Mouse (Mus musculus): ENCODE results near the gene Dtx3. TPM values are rescaled to one million over a fixed set of nuclear protein-coding genes. Genes with fewer than 3 reads are reported as not detected.

The Dtx3 gene
- polyA plus RNA-seq, 1 experiment from 2014 or later, result 75.7 TPM

DNA sequence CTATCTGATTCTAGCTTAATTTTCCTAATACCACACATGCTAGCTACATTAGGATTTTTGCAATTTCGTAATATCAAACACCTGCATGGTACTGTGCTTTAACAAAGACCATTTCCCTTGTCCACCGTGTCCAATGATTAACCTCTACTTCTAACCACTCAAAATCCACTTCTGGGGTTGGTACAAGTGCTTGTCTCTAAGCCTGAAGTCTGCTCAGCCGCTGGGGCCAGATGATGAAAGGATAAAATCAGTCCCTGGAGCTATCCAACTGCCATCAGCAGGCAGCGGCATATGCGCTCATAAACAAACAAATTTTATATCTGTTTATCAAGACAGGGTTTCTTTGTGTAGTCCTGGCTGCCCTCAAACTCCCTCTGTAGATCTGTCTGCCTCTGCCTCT, 9.1 kb upstream of the Dtx3 start:
- Histone ChIP-seq H3K27ac (replicated peaks in 1 of 2; ENCODE audit: control insufficient read depth in 1 of 2, insufficient read depth in 1 of 2, low read depth in 2 of 2, low read length in 2 of 2) (no peak overlapping the region), H3K27me3 (ENCODE audit: control insufficient read depth, insufficient read depth, low read length) (no peaks in the 10 kb centered on the region), H3K9ac (ENCODE audit: low read length) (no peak overlapping the region), H3K4me1 (ENCODE audit: control insufficient read depth in 2 of 2, insufficient read depth in 2 of 2, low read length in 2 of 2) (peaks cover 3 to 6% of the 10 kb centered on the region in 2 experiments; a peak in 1 of 4 replicates), H3K4me2 (ENCODE audit: low read length) (no peak overlapping the region), H3K9me3 (ENCODE audit: control insufficient read depth, low read length) (no peaks in the 10 kb centered on the region), H3K36me3 (ENCODE audit: control insufficient read depth, insufficient read depth, low read length) (peaks cover 74% of the 10 kb centered on the region), H3K4me3 (ENCODE audit: control insufficient read depth in 1 of 2, insufficient read depth in 1 of 2, low read depth in 1 of 2, low read length in 2 of 2) (no peak overlapping the region)
- 83% methylated on average over 5 of the region's 5 CpGs for WGBS
- no peak for ATAC-seq (ENCODE audit: insufficient number of reproducible peaks, insufficient read depth, low FRiP score, low read depth)

DNA sequence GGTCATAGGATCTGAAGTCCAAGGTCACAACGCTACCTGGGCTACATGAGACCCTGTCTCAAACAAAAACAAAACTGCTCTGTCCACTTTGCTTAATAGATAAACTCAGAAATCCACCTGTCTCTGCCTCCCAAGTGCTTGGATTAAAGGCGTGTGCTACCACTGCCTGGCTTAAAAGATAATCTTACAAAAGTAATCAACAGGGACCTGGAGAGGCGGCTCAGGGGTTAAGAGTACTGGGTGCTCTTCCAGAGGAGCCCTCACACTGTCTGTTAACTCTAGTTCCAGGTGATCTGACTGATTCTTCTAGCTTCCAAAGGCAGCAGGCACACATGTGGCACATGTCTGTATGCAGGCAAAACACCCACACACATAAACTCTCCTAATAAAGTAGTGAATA, 7.6 kb upstream of the Dtx3 start:
- no peak overlapping the region for H3K9ac ChIP-seq (ENCODE audit: low read length)
- ATAC-seq (ENCODE audit: insufficient number of reproducible peaks, insufficient read depth, low FRiP score, low read depth), result no peak
- H3K9me3 ChIP-seq (ENCODE audit: control insufficient read depth, low read length), result no peaks in the 10 kb centered on the region
- H3K27me3 ChIP-seq (ENCODE audit: control insufficient read depth, insufficient read depth, low read length), result no peaks in the 10 kb centered on the region
- H3K4me1 ChIP-seq (ENCODE audit: control insufficient read depth in 2 of 2, insufficient read depth in 2 of 2, low read length in 2 of 2), result no peaks in the 10 kb centered on the region
- H3K4me2 ChIP-seq (ENCODE audit: low read length), result no peak overlapping the region
- no peak overlapping the region for H3K4me3 ChIP-seq (ENCODE audit: control insufficient read depth in 1 of 2, insufficient read depth in 1 of 2, low read depth in 1 of 2, low read length in 2 of 2)
- 73% methylated on average over 3 of the region's 3 CpGs for WGBS
- H3K36me3 ChIP-seq (ENCODE audit: control insufficient read depth, insufficient read depth, low read length), result peaks cover 82% of the 10 kb centered on the region
- H3K27ac ChIP-seq (replicated peaks in 1 of 2; ENCODE audit: control insufficient read depth in 1 of 2, insufficient read depth in 1 of 2, low read depth in 2 of 2, low read length in 2 of 2), result no peak overlapping the region

- Histone ChIP-seq H3K27ac (replicated peaks in 1 of 2; ENCODE audit: control insufficient read depth in 1 of 2, insufficient read depth in 1 of 2, low read depth in 2 of 2, low read length in 2 of 2) (no peak overlapping the region), H3K4me3 (ENCODE audit: control insufficient read depth in 1 of 2, insufficient read depth in 1 of 2, low read depth in 1 of 2, low read length in 2 of 2) (no peak overlapping the region), H3K36me3 (ENCODE audit: control insufficient read depth, insufficient read depth, low read length) (peaks cover 61% of the 10 kb centered on the region), H3K9me3 (ENCODE audit: control insufficient read depth, low read length) (no peaks in the 10 kb centered on the region), H3K4me1 (ENCODE audit: control insufficient read depth in 2 of 2, insufficient read depth in 2 of 2, low read length in 2 of 2) (peaks cover 4 to 5% of the 10 kb centered on the region in 2 experiments), H3K9ac (ENCODE audit: low read length) (no peak overlapping the region), H3K4me2 (ENCODE audit: low read length) (no peak overlapping the region), H3K27me3 (ENCODE audit: control insufficient read depth, insufficient read depth, low read length) (no peaks in the 10 kb centered on the region)
- WGBS, result 73% methylated on average over 8 of the region's 8 CpGs
- no peak for ATAC-seq (ENCODE audit: insufficient number of reproducible peaks, insufficient read depth, low FRiP score, low read depth)
Observed at GRCm38 (mm10) chr10:127200279-127200678, 4.8 kb upstream of the Dtx3 start.

- H3K27me3 ChIP-seq (ENCODE audit: control insufficient read depth, insufficient read depth, low read length), result no peaks in the 10 kb centered on the region
- H3K4me3 ChIP-seq (ENCODE audit: control insufficient read depth in 1 of 2, insufficient read depth in 1 of 2, low read depth in 1 of 2, low read length in 2 of 2), result no peak overlapping the region
- H3K27ac ChIP-seq (replicated peaks in 1 of 2; ENCODE audit: control insufficient read depth in 1 of 2, insufficient read depth in 1 of 2, low read depth in 2 of 2, low read length in 2 of 2), result no peak overlapping the region
- peaks cover 53% of the 10 kb centered on the region for H3K36me3 ChIP-seq (ENCODE audit: control insufficient read depth, insufficient read depth, low read length)
- H3K4me1 ChIP-seq (ENCODE audit: control insufficient read depth in 2 of 2, insufficient read depth in 2 of 2, low read length in 2 of 2), result peaks cover 7 to 8% of the 10 kb centered on the region in 2 experiments
- ATAC-seq (ENCODE audit: insufficient number of reproducible peaks, insufficient read depth, low FRiP score, low read depth), result no peak
- H3K9ac ChIP-seq (ENCODE audit: low read length), result no peak overlapping the region
- 81% methylated on average over 11 of the region's 11 CpGs for WGBS
- H3K9me3 ChIP-seq (ENCODE audit: control insufficient read depth, low read length), result no peaks in the 10 kb centered on the region
- H3K4me2 ChIP-seq (ENCODE audit: low read length), result no peak overlapping the region
Observed at GRCm38 (mm10) chr10:127199474-127199873, 3.9 kb upstream of the Dtx3 start.

DNA sequence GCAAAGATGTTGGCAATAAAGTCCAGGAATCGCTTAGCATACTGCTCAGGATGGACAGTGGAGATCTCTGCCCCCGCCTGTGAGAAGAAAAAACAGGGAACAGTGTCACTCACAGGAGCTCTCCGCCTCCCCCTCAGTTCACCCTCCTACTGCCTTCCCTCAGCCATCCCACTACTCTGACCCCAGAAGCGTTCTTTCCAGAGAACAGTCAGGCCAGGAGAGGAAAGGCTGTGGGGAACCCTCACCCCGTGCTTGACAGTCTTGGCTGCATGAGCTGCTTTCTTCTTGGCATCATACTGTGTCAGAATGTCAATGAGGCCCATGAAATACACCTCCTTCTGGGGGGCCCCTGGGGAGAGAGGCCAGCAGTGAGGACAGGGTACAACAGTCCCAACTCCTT, 3.5 kb upstream of the Dtx3 start:
- 74% methylated on average over 5 of the region's 5 CpGs for WGBS
- peaks cover 49% of the 10 kb centered on the region for H3K36me3 ChIP-seq (ENCODE audit: control insufficient read depth, insufficient read depth, low read length)

DNA sequence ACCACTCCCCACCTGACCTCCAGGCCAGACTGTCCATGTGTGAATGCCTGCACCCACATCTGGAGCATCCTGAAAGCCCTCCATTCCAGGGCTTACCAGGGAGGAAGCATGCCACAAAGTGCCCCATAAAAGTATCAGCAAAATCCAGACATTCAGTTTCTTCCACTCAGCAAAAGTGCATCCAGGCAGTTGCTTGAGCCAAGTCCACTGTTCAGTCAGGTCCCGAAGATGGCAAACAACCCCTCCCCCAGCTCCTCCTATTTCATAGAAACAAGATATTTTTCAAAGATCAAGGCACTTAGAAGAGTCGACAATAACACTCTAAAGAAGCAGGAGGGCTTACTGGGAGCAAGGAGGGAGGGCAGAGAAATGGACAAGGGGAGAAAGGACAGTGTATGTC, 3.0 kb upstream of the Dtx3 start:
- ATAC-seq (ENCODE audit: insufficient number of reproducible peaks, insufficient read depth, low FRiP score, low read depth), result no peak
- Histone ChIP-seq H3K4me2 (ENCODE audit: low read length) (no peak overlapping the region), H3K9me3 (ENCODE audit: control insufficient read depth, low read length) (no peaks in the 10 kb centered on the region), H3K27me3 (ENCODE audit: control insufficient read depth, insufficient read depth, low read length) (no peaks in the 10 kb centered on the region), H3K9ac (ENCODE audit: low read length) (no peak overlapping the region), H3K4me1 (ENCODE audit: control insufficient read depth in 2 of 2, insufficient read depth in 2 of 2, low read length in 2 of 2) (peaks cover 7 to 10% of the 10 kb centered on the region in 2 experiments), H3K36me3 (ENCODE audit: control insufficient read depth, insufficient read depth, low read length) (peaks cover 45% of the 10 kb centered on the region), H3K27ac (replicated peaks in 1 of 2; ENCODE audit: control insufficient read depth in 1 of 2, insufficient read depth in 1 of 2, low read depth in 2 of 2, low read length in 2 of 2) (no peak overlapping the region), H3K4me3 (ENCODE audit: control insufficient read depth in 1 of 2, insufficient read depth in 1 of 2, low read depth in 1 of 2, low read length in 2 of 2) (no peak overlapping the region)
- WGBS, result 57% methylated on average over 2 of the region's 2 CpGs

More for the DNA sequence above, 3.5 kb upstream of the Dtx3 start:
- Histone ChIP-seq H3K4me2 (ENCODE audit: low read length) (no peak overlapping the region), H3K4me1 (ENCODE audit: control insufficient read depth in 2 of 2, insufficient read depth in 2 of 2, low read length in 2 of 2) (peaks cover 7 to 10% of the 10 kb centered on the region in 2 experiments), H3K27ac (replicated peaks in 1 of 2; ENCODE audit: control insufficient read depth in 1 of 2, insufficient read depth in 1 of 2, low read depth in 2 of 2, low read length in 2 of 2) (no peak overlapping the region), H3K4me3 (ENCODE audit: control insufficient read depth in 1 of 2, insufficient read depth in 1 of 2, low read depth in 1 of 2, low read length in 2 of 2) (no peak overlapping the region), H3K9me3 (ENCODE audit: control insufficient read depth, low read length) (no peaks in the 10 kb centered on the region), H3K9ac (ENCODE audit: low read length) (no peak overlapping the region), H3K27me3 (ENCODE audit: control insufficient read depth, insufficient read depth, low read length) (no peaks in the 10 kb centered on the region)
- no peak for ATAC-seq (ENCODE audit: insufficient number of reproducible peaks, insufficient read depth, low FRiP score, low read depth)

- Histone ChIP-seq H3K27me3 (ENCODE audit: control insufficient read depth, insufficient read depth, low read length) (no peaks in the 10 kb centered on the region), H3K4me2 (ENCODE audit: low read length) (no peak overlapping the region), H3K36me3 (ENCODE audit: control insufficient read depth, insufficient read depth, low read length) (peaks cover 47% of the 10 kb centered on the region), H3K9me3 (ENCODE audit: control insufficient read depth, low read length) (no peaks in the 10 kb centered on the region), H3K27ac (replicated peaks in 1 of 2; ENCODE audit: control insufficient read depth in 1 of 2, insufficient read depth in 1 of 2, low read depth in 2 of 2, low read length in 2 of 2) (no peak overlapping the region), H3K4me3 (ENCODE audit: control insufficient read depth in 1 of 2, insufficient read depth in 1 of 2, low read depth in 1 of 2, low read length in 2 of 2) (no peak overlapping the region), H3K4me1 (ENCODE audit: control insufficient read depth in 2 of 2, insufficient read depth in 2 of 2, low read length in 2 of 2) (peaks cover 7 to 10% of the 10 kb centered on the region in 2 experiments), H3K9ac (ENCODE audit: low read length) (no peak overlapping the region)
- no peak for ATAC-seq (ENCODE audit: insufficient number of reproducible peaks, insufficient read depth, low FRiP score, low read depth)
- 81% methylated on average over 11 of the region's 11 CpGs for WGBS
Observed at GRCm38 (mm10) chr10:127197505-127198110, 2.1 kb upstream of the Dtx3 start.

DNA sequence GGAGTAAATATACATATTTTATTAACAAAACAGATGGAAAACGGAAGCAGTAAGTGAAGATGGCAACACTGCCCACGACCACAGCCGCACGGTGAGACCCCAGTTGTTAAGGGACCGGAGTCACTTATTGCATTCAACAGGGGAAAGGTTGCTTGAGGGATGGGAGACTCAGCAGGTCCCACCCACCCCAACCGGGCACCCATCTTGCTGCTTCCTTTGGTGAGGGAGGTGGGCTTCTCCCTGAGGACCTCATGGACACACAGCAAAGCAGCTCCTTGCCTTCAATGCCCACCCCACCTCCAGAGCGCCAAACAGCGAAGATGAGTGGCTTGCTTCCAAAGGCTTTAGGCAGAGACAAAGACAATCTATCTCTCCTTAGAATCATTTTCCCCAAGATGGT, 1.6 kb upstream of the Dtx3 start:
- H3K9me3 ChIP-seq (ENCODE audit: control insufficient read depth, low read length), result no peaks in the 10 kb centered on the region
- H3K9ac ChIP-seq (ENCODE audit: low read length), result no peak overlapping the region
- 91% methylated on average over 8 of the region's 8 CpGs for WGBS
- peaks cover 7 to 10% of the 10 kb centered on the region in 2 experiments for H3K4me1 ChIP-seq (ENCODE audit: control insufficient read depth in 2 of 2, insufficient read depth in 2 of 2, low read length in 2 of 2)
- ATAC-seq (ENCODE audit: insufficient number of reproducible peaks, insufficient read depth, low FRiP score, low read depth), result no peak
- H3K4me2 ChIP-seq (ENCODE audit: low read length), result no peak overlapping the region
- H3K36me3 ChIP-seq (ENCODE audit: control insufficient read depth, insufficient read depth, low read length), result peaks cover 46% of the 10 kb centered on the region
- H3K4me3 ChIP-seq (ENCODE audit: control insufficient read depth in 1 of 2, insufficient read depth in 1 of 2, low read depth in 1 of 2, low read length in 2 of 2), result no peak overlapping the region
- H3K27ac ChIP-seq (replicated peaks in 1 of 2; ENCODE audit: control insufficient read depth in 1 of 2, insufficient read depth in 1 of 2, low read depth in 2 of 2, low read length in 2 of 2), result peak overlapping the region in 1 of 2 experiments; percentile 89; a peak in 1 of 4 replicates
- no peaks in the 10 kb centered on the region for H3K27me3 ChIP-seq (ENCODE audit: control insufficient read depth, insufficient read depth, low read length)
